Mouse (Mus musculus): ENCODE measurements at regions not wholly inside any gene's neighbourhood (a gene's known extent, or its start where the extent isn't known, plus 50 kb on each side); places are given as distances from the start of the nearest gene placed in this dataset.

DNA sequence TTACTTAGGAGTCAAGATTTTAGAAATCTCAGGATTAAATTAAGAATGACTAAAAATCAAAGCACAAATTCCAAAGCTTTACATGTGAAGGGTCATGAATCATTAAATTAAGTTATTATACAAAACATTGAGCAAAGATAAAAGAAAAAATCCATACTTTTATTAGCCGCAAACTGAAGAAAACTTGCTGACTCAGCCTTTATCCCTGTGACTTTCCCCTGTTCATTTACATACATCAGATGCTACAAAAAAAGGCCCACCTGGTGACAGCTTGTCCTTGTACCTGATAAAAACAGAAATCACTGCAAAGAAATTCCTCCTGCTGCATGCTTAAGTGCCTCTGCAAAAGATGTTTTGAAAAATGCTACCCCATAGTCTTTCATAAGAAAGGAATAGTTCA is 2555.9 kb upstream of the Pcdh20 start:
- no peak for DNase-seq (ENCODE audit: low spot score in 2 of 2)

DNA sequence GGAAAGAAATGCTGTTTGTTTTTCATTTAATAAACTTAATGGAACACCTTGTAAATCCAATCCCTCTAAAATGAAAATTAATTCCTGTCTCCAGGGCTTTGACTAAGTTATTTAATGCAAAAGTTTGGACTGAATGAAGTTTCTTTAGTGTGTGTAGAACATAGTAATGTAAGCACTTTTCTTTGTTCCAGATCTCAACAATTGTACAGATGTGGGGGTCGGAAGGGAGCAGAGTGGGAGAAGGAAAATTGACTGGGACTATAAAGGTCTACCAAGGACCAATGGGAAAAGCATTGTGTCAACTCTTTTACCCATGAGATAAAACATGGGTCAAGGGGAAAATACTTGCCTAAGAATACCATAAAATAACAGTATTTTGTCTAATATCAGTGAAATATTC is 2548.9 kb upstream of the Pcdh20 start:
- no peak for DNase-seq (ENCODE audit: low spot score in 2 of 2)

DNA sequence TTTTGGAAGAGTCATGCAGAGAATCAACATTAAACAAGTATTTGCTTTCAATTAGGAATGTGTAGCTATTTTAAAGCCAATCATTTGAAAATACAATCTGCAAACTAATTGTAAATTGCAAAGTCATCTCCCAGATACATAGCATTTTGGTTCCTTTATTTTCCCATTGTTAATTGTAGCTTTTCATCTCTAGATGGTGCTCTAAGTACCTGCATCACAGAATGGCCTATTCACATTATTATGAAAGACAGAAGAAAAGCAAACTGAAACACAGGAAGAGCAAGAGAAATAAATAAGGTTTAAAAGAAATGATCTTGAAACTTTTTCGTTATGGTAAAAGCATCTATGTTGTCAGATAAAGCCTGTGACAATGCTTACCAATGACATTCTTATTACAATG is 2543.5 kb upstream of the Pcdh20 start:
- peak in 1 of 2 experiments; percentile 27 for DNase-seq (ENCODE audit: low spot score in 2 of 2)

Data from layer of hippocampus, postnatal 14 days (tissue).